Mouse (Mus musculus) kidney, adult 18-20 months (tissue): ENCODE measurements around the gene Stfa1.
"Not testable (repeated sequence)": the region's sequence is repeated elsewhere in the genome, so short reads cannot be mapped to it uniquely, and the experiment has no call there.

ENCODE experiments used
- DNase-seq: peaks from one replicate; pipeline ENCODE4 v3.0.0; 2021

Gene Stfa1

DNA sequence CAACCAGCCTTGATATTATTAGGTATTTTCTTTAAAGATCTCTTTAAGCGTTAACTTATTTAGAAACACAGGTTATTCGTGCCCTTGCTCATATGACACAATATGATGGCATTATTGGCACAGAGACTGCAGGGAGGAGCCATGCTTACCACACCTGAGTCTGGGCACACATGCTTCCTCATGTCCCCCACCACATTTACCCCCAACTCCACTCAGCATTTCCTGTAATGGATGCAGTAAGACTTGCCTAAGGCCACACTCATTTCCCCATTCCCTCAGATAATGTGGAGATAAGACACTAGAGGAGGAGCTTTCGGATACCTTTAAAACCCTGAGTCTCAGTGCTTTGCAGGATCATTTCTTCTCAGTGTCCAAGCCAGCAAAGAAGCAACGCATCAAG is at the start of gene Stfa1:
Gene Stfa1 (plus strand): TSS at position 156 of the 400 bp plus-strand sequence.
- DNase-seq: not testable (repeated sequence)

DNA sequence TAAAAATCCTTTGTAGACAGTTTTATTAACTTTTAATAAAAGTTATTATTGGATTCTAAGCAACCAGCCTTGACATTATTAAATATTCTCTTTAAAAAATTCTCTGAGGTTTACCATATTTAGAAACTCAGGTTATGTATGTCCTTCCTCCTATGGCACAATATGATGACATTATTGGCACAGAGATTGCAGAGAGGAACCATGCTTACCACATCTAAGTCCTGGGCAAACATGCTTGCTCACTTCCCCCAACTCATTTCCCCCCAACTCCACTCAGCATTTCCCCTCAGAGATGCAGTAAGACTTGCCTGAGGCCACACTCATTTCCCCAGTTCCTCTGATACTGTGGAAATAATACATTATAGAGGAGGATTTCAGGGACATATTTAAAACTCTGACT is 16.2 kb upstream of the Stfa1 start:
- not testable (repeated sequence) for DNase-seq

GRCm38 (mm10) chr16:36289140-36289539 is 12.4 kb downstream of the Stfa1 start:
- no peak for DNase-seq

DNA sequence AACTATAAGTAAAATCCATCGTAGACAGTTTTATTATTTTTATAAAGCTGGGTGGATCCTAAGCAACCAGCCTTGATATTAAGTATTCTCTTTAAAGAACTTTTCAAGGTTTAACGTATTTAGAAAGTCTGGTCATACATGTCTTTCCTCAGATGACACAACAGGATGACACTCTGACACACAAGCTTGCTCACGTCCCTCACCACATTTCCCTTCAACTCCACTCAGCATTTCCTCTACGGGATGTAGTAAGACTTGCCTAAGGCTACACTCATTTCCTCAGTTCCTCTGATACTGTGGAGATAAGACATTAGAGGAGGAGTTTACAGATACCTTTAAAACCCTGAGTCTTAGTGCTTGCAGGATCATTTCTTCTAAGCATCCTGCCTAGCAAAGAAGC is 30.9 kb downstream of the Stfa1 start:
- no peak for DNase-seq

GRCm38 (mm10) chr16:36316111-36316510 is 39.4 kb downstream of the Stfa1 start:
- DNase-seq: not testable (repeated sequence)

DNA sequence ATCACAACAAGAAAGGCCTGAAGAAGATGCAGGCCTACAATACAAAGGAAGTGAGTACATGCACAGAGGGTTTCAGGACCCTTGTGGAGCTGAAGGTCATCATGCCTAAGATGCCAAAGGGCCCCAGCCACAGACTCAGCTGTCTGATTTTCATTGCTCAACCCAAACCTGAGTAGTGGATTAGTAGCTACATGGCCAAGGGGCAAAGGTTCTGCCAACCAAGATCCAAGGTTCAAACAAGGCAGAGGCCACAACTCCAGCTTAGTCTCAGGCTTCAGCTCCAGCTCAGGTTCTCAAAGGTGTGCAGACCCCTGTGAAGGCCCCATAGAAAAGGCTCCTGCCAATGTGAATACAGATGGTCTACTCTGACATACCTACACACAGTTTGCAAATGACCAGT is 42.5 kb downstream of the Stfa1 start:
- no peak for DNase-seq

DNA sequence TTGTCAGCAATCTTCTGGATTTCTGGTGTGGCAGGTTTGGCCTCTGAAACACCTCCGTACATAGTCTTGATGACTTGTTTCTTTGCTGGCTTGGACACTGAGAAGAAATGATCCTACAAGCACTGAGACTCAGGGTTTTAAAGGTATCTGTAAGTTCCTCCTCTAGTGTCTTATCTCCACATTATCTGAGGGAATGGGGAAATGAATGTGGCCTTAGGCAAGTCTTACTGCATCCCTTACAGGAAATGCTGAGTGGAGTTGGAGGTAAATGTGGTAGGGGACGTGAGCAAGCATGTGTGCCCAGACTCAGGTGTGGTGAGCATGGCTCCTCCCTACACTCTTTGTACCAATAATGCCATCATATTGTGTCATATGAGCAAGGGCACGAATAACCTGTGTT is 57.5 kb downstream of the Stfa1 start, which contains the start of gene BC117090:
Gene BC117090 (minus strand): TSS at position 101 of the 400 bp plus-strand sequence.
- DNase-seq: no peak
